Mouse (Mus musculus) MEL (cell line): ENCODE results near the gene Txnrd2. TPM values are rescaled to one million over a fixed set of nuclear protein-coding genes. Genes with fewer than 3 reads are reported as not detected.

Experiments used
- DNase-seq: peaks from one replicate; pipeline ENCODE4 v3.0.0; 2011; ENCODE audit warnings: low read depth, low spot score
- H3K27ac ChIP-seq: 2 replicates; pipeline ENCODE4 v1.5.1; 2012; ENCODE audit warnings: low read depth, mild to moderate bottlenecking, control low read depth, low read length, moderate library complexity; ENCODE audit not compliant: control insufficient read depth
- H3K27me3 ChIP-seq, 2 experiments: fragments of 150-350 bp in 1 of 2; sonication (generic) in 1 of 2; 2 replicates each; pipeline ENCODE4 v1.6.1; 2012; ENCODE audit warnings: low read length in 2 of 2, mild to moderate bottlenecking in 2 of 2, improper control_type of control experiment in 1 of 2, moderate library complexity in 1 of 2; ENCODE audit not compliant: insufficient read depth in 2 of 2, control insufficient read depth in 1 of 2
- H3K36me3 ChIP-seq, 2 experiments: 2 replicates each; pipeline ENCODE4 v1.6.1; 2012 to 2014; ENCODE audit warnings: low read length in 2 of 2, improper control_type of control experiment in 1 of 2, inconsistent platforms in 1 of 2, mild to moderate bottlenecking in 1 of 2; ENCODE audit not compliant: insufficient read depth in 2 of 2, control insufficient read depth in 1 of 2
- H3K4me1 ChIP-seq, 2 experiments: fragments of 150-350 bp in 1 of 2; sonication (generic) in 1 of 2; 2 replicates each; pipeline ENCODE4 v1.6.1; 2012; ENCODE audit warnings: low read length in 2 of 2, improper control_type of control experiment in 1 of 2, mild to moderate bottlenecking in 1 of 2; ENCODE audit not compliant: insufficient read depth in 2 of 2, control insufficient read depth in 1 of 2
- H3K4me3 ChIP-seq, 2 experiments: fragments of 150-350 bp in 1 of 2; sonication (generic) in 1 of 2; 2 replicates each; pipeline ENCODE4 v1.5.1; 2012; ENCODE audit warnings: low read depth in 2 of 2, low read length in 2 of 2, mild to moderate bottlenecking in 2 of 2, moderate library complexity in 2 of 2, control low read depth in 1 of 2, improper control_type of control experiment in 1 of 2; ENCODE audit not compliant: control insufficient read depth in 1 of 2, insufficient read depth in 1 of 2
- H3K79me2 ChIP-seq: 2 replicates; pipeline ENCODE4 v1.6.1; 2012; ENCODE audit warnings: mild to moderate bottlenecking, low read length, moderate library complexity; ENCODE audit not compliant: control insufficient read depth, poor library complexity, insufficient read depth
- H3K9ac ChIP-seq: 2 replicates; pipeline ENCODE4 v1.6.1; 2012; ENCODE audit warnings: low read depth, mild to moderate bottlenecking, control low read depth, low read length, moderate library complexity; ENCODE audit not compliant: control insufficient read depth, poor library complexity, severe bottlenecking
- H3K9me3 ChIP-seq: fragments of 150-350 bp; sonication (generic); replicated peaks from 2 replicates; pipeline ENCODE4 v1.6.1; 2012; ENCODE audit warnings: mild to moderate bottlenecking, low read length, improper control_type of control experiment, moderate library complexity; ENCODE audit not compliant: insufficient read depth
- CHD1 ChIP-seq: IDR thresholded peaks from 2 replicates; pipeline ENCODE4 v1.6.1; 2012; ENCODE audit warnings: low read depth, mild to moderate bottlenecking, inconsistent platforms, low read length, improper control_type of control experiment
- CHD2 ChIP-seq: IDR thresholded peaks from 2 replicates; pipeline ENCODE4 v1.6.1; 2011; ENCODE audit warnings: low read length, improper control_type of control experiment
- CTCF ChIP-seq, 3 experiments: IDR thresholded peaks in 2 of 3; conservative IDR thresholded peaks in 1 of 3; 2 replicates each; pipeline ENCODE4 v1.5.1; 2011 to 2012; ENCODE audit warnings: low read length in 3 of 3, low read depth in 2 of 3, mild to moderate bottlenecking in 2 of 3, improper control_type of control experiment in 1 of 3, inconsistent platforms in 1 of 3, mixed read lengths in 1 of 3, moderate library complexity in 1 of 3; ENCODE audit not compliant: control insufficient read depth in 1 of 3, insufficient read depth in 1 of 3, poor library complexity in 1 of 3, severe bottlenecking in 1 of 3
- E2F4 ChIP-seq: IDR thresholded peaks from 2 replicates; pipeline ENCODE4 v1.6.1; 2011; ENCODE audit warnings: low read depth, low read length, improper control_type of control experiment, borderline replicate concordance
- ELF1 ChIP-seq: IDR thresholded peaks from 2 replicates; pipeline ENCODE4 v1.6.1; 2014; ENCODE audit warnings: low read depth, mild to moderate bottlenecking, inconsistent platforms, low read length, improper control_type of control experiment, moderate library complexity
- EP300 ChIP-seq, 2 experiments: IDR thresholded peaks; 2 replicates each; pipeline ENCODE4 v1.6.1; 2011; ENCODE audit warnings: improper control_type of control experiment in 2 of 2, low read length in 2 of 2, low read depth in 1 of 2, mild to moderate bottlenecking in 1 of 2
- ETS1 ChIP-seq: IDR thresholded peaks from 2 replicates; pipeline ENCODE4 v1.6.1; 2012; ENCODE audit warnings: low read depth, mild to moderate bottlenecking, inconsistent platforms, low read length, improper control_type of control experiment, moderate library complexity
- GABPA ChIP-seq: IDR thresholded peaks from 2 replicates; pipeline ENCODE4 v1.6.1; 2012; ENCODE audit warnings: low read depth, mild to moderate bottlenecking, inconsistent platforms, low read length, improper control_type of control experiment, moderate library complexity
- GATA1 ChIP-seq: IDR thresholded peaks from 2 replicates; pipeline ENCODE4 v1.6.1; 2011; ENCODE audit warnings: low read depth, low read length, improper control_type of control experiment
- HCFC1 ChIP-seq: IDR thresholded peaks from 2 replicates; pipeline ENCODE4 v1.6.1; 2012; ENCODE audit warnings: low read depth, mild to moderate bottlenecking, inconsistent platforms, low read length, improper control_type of control experiment, moderate library complexity
- JUND ChIP-seq: IDR thresholded peaks from 2 replicates; pipeline ENCODE4 v1.6.1; 2011; ENCODE audit warnings: low read depth, mild to moderate bottlenecking, improper control_type of control experiment, low read length
- KAT2A ChIP-seq: conservative IDR thresholded peaks from 2 replicates; pipeline ENCODE4 v1.6.1; 2012; ENCODE audit warnings: low read depth, low read length, improper control_type of control experiment, inconsistent platforms
- MAX ChIP-seq: IDR thresholded peaks from 2 replicates; pipeline ENCODE4 v1.6.1; 2011; ENCODE audit warnings: low read length, improper control_type of control experiment
- MAZ ChIP-seq: IDR thresholded peaks from 2 replicates; pipeline ENCODE4 v1.6.1; 2012; ENCODE audit warnings: low read depth, mild to moderate bottlenecking, inconsistent platforms, low read length, improper control_type of control experiment
- MEF2A ChIP-seq: IDR thresholded peaks from 2 replicates; pipeline ENCODE4 v1.6.1; 2014; ENCODE audit warnings: low read depth, mild to moderate bottlenecking, inconsistent platforms, low read length, improper control_type of control experiment; ENCODE audit not compliant: poor library complexity, insufficient replicate concordance, severe bottlenecking; ENCODE audit errors: extremely low read depth
- MXI1 ChIP-seq: IDR thresholded peaks from 2 replicates; pipeline ENCODE4 v1.6.1; 2011; ENCODE audit warnings: mild to moderate bottlenecking, low read depth, low read length, improper control_type of control experiment
- MYB ChIP-seq: IDR thresholded peaks from 2 replicates; pipeline ENCODE4 v1.6.1; 2011; ENCODE audit warnings: mild to moderate bottlenecking, low read depth, low read length, improper control_type of control experiment
- MYC ChIP-seq: IDR thresholded peaks from 2 replicates; pipeline ENCODE4 v1.6.1; 2011; ENCODE audit warnings: low read depth, mild to moderate bottlenecking, low read length, improper control_type of control experiment, moderate library complexity
- NELFE ChIP-seq: IDR thresholded peaks from 2 replicates; pipeline ENCODE4 v1.6.1; 2011; ENCODE audit warnings: low read depth, low read length, improper control_type of control experiment
- NRF1 ChIP-seq: IDR thresholded peaks from 2 replicates; pipeline ENCODE4 v1.6.1; 2014; ENCODE audit warnings: low read depth, mild to moderate bottlenecking, inconsistent platforms, low read length, improper control_type of control experiment, moderate library complexity; ENCODE audit not compliant: poor library complexity, insufficient read depth, severe bottlenecking
- POLR2A ChIP-seq, 2 experiments: IDR thresholded peaks; 2 replicates each; pipeline ENCODE4 v1.6.1; 2011 to 2012; ENCODE audit warnings: low read length in 2 of 2, mild to moderate bottlenecking in 2 of 2, control low read depth in 1 of 2, improper control_type of control experiment in 1 of 2, low read depth in 1 of 2, moderate library complexity in 1 of 2; ENCODE audit not compliant: control insufficient read depth in 1 of 2, insufficient read depth in 1 of 2, poor library complexity in 1 of 2
- POLR2AphosphoS2 ChIP-seq: IDR thresholded peaks from 2 replicates; pipeline ENCODE4 v1.6.1; 2011; ENCODE audit warnings: low read length, improper control_type of control experiment
- POLR2AphosphoS5 ChIP-seq: IDR thresholded peaks from 2 replicates; pipeline ENCODE4 v1.6.1; 2012; ENCODE audit warnings: low read depth, borderline replicate concordance, mild to moderate bottlenecking, inconsistent platforms, low read length, moderate library complexity, mixed read lengths
- RAD21 ChIP-seq: IDR thresholded peaks from 2 replicates; pipeline ENCODE4 v1.6.1; 2011; ENCODE audit warnings: mild to moderate bottlenecking, low read depth, low read length, improper control_type of control experiment
- RCOR1 ChIP-seq: IDR thresholded peaks from 2 replicates; pipeline ENCODE4 v1.6.1; 2012; ENCODE audit warnings: low read depth, mild to moderate bottlenecking, inconsistent platforms, low read length, improper control_type of control experiment
- SIN3A ChIP-seq: IDR thresholded peaks from 2 replicates; pipeline ENCODE4 v1.6.1; 2012; ENCODE audit warnings: low read length, improper control_type of control experiment, inconsistent platforms
- SMC3 ChIP-seq: IDR thresholded peaks from 2 replicates; pipeline ENCODE4 v1.6.1; 2011; ENCODE audit warnings: low read depth, low read length, improper control_type of control experiment
- TAL1 ChIP-seq: IDR thresholded peaks from 2 replicates; pipeline ENCODE4 v1.6.1; 2012; ENCODE audit warnings: mild to moderate bottlenecking, inconsistent platforms, low read length, moderate library complexity, mixed read lengths
- TBP ChIP-seq: IDR thresholded peaks from 2 replicates; pipeline ENCODE4 v1.8.0; 2011; ENCODE audit warnings: low read depth, low read length, improper control_type of control experiment
- TCF12 ChIP-seq: IDR thresholded peaks from 2 replicates; pipeline ENCODE4 v1.6.1; 2014; ENCODE audit warnings: low read depth, mild to moderate bottlenecking, inconsistent platforms, low read length, improper control_type of control experiment, moderate library complexity
- UBTF ChIP-seq: IDR thresholded peaks from 2 replicates; pipeline ENCODE4 v1.6.1; 2012; ENCODE audit warnings: low read depth, mild to moderate bottlenecking, inconsistent platforms, low read length, improper control_type of control experiment, moderate library complexity, borderline replicate concordance; ENCODE audit not compliant: insufficient read depth
- USF1 ChIP-seq: IDR thresholded peaks from 2 replicates; pipeline ENCODE4 v1.6.1; 2014; ENCODE audit warnings: low read depth, mild to moderate bottlenecking, inconsistent platforms, low read length, improper control_type of control experiment, moderate library complexity
- USF2 ChIP-seq, 2 experiments: IDR thresholded peaks; 2 replicates each; pipeline ENCODE4 v1.6.1; 2011 to 2012; ENCODE audit warnings: improper control_type of control experiment in 2 of 2, low read length in 2 of 2, borderline replicate concordance in 1 of 2, inconsistent platforms in 1 of 2, low read depth in 1 of 2, mild to moderate bottlenecking in 1 of 2; ENCODE audit not compliant: insufficient read depth in 1 of 2
- ZC3H11A ChIP-seq: IDR thresholded peaks from 2 replicates; pipeline ENCODE4 v1.6.1; 2012; ENCODE audit warnings: low read depth, mild to moderate bottlenecking, inconsistent platforms, low read length, improper control_type of control experiment
- ZKSCAN1 ChIP-seq: IDR thresholded peaks from 2 replicates; pipeline ENCODE4 v1.6.1; 2012; ENCODE audit warnings: low read depth, mild to moderate bottlenecking, inconsistent platforms, low read length, improper control_type of control experiment, moderate library complexity
- ZMIZ1 ChIP-seq: IDR thresholded peaks from 2 replicates; pipeline ENCODE4 v1.6.1; 2012; ENCODE audit warnings: low read depth, mild to moderate bottlenecking, inconsistent platforms, low read length, improper control_type of control experiment, moderate library complexity
- ZNF384 ChIP-seq: IDR thresholded peaks from 2 replicates; pipeline ENCODE4 v1.6.1; 2012; ENCODE audit warnings: low read depth, mild to moderate bottlenecking, inconsistent platforms, low read length, improper control_type of control experiment
- polyA plus RNA-seq, 2 experiments: library from polyadenylated mRNA; stranded (reverse) in 1 of 2; unstranded in 1 of 2; fragments of >175 nt in 1 of 2; fragments of >200 nt in 1 of 2; gene quantifications; 2 replicates each; pipeline versions ENCODE4 v1.2.1 to v1.2.4; 2012; ENCODE audit warnings: low replicate concordance in 2 of 2, low read depth in 1 of 2; ENCODE audit not compliant: insufficient read length in 2 of 2, insufficient read depth in 1 of 2, missing spikeins in 1 of 2
- total RNA-seq: library from RNA; depleted of rRNA; stranded (reverse); fragments of 300-350 nt; gene quantifications from 2 replicates; pipeline ENCODE4 v1.2.3, GENCODE M21; 2012

Gene Txnrd2
- total and polyA plus RNA-seq, 3 experiments = 31.2 to 46.8 TPM; not detected in 1

- Histone ChIP-seq H3K9me3 (no peaks in the 10 kb centered on the region), H3K9ac (0 out of 2 replicates have a peak overlapping the region, but pooled peaks have one; percentile 0), H3K36me3 (peaks cover 0 to 26% of the 10 kb centered on the region in 2 experiments), H3K27me3 (no peaks in the 10 kb centered on the region), H3K79me2 (no peaks in the 10 kb centered on the region), H3K27ac (peak overlapping the region; percentile 79), H3K4me3 (peak overlapping the region in 1 of 2 experiments; percentile 7; a peak in 2 of 4 replicates), H3K4me1 (peaks cover 9 to 41% of the 10 kb centered on the region in 2 experiments)
- DNase-seq = peak; percentile 95
- TF ChIP-seq TCF12 = peak; percentile 98
- no peak for TF ChIP-seq SMC3
- TF ChIP-seq USF2 (IDR thresholded peaks at IDR 0.05; ENCODE audit: borderline replicate concordance in 1 of 2, insufficient read depth in 1 of 2, low read depth in 1 of 2, low read length in 2 of 2) = no peak
- TF ChIP-seq USF1 = 0 out of 2 replicates have a peak, but pooled peaks have one; percentile 23
- no peak for TF ChIP-seq ZC3H11A
- TF ChIP-seq ZMIZ1 = 0 out of 2 replicates have a peak, but pooled peaks have one; percentile 53
- TF ChIP-seq MXI1 = no peak; the same call in 1 of the 2 replicates
- TF ChIP-seq EP300 (IDR thresholded peaks at IDR 0.05; ENCODE audit: low read depth in 1 of 2, low read length in 2 of 2) = peak; percentile 97 to 99
- TF ChIP-seq POLR2AphosphoS2 = no peak
- TF ChIP-seq ETS1 = peak; percentile 95
- TF ChIP-seq TAL1 = peak; percentile 96
- TF ChIP-seq ZKSCAN1 = no peak
- peak; percentile 100 for TF ChIP-seq RCOR1
- peak; percentile 72 for TF ChIP-seq MAX
- peak; percentile 37; the same call in 1 of the 2 replicates for TF ChIP-seq CHD2
- peak; percentile 71 for TF ChIP-seq HCFC1
- peak; percentile 90 for TF ChIP-seq MAZ
- no peak for TF ChIP-seq GABPA
- TF ChIP-seq E2F4 = peak; percentile 63; the same call in 1 of the 2 replicates
- no peak for TF ChIP-seq CHD1
- peak; percentile 46; the same call in 1 of the 2 replicates for TF ChIP-seq ZNF384
- TF ChIP-seq MYC = peak; percentile 72
- TF ChIP-seq GATA1 = peak; percentile 97
- TF ChIP-seq MEF2A = no peak
- TF ChIP-seq TBP = no peak
- TF ChIP-seq POLR2AphosphoS5 = no peak
- peak; percentile 78 for TF ChIP-seq JUND
- peak; percentile 79 for TF ChIP-seq NRF1
- no peak for TF ChIP-seq UBTF
- peak in 1 of 2 experiments; percentile 27; a peak in 1 of 4 replicates for TF ChIP-seq POLR2A (IDR thresholded peaks at IDR 0.05; ENCODE audit: control insufficient read depth in 1 of 2, insufficient read depth in 1 of 2, low read depth in 1 of 2, low read length in 2 of 2, poor library complexity in 1 of 2)
- no peak for TF ChIP-seq CTCF (IDR thresholded peaks at IDR 0.05 in 2 of 3, conservative IDR thresholded peaks at IDR 0.05 in 1 of 3; ENCODE audit: control insufficient read depth in 1 of 3, insufficient read depth in 1 of 3, low read depth in 2 of 3, low read length in 3 of 3, poor library complexity in 1 of 3, severe bottlenecking in 1 of 3)
- TF ChIP-seq MYB = peak; percentile 99
- TF ChIP-seq NELFE = peak; percentile 19; the same call in 1 of the 2 replicates
- TF ChIP-seq ELF1 = no peak
- no peak for TF ChIP-seq KAT2A
- TF ChIP-seq SIN3A = peak; percentile 96
- TF ChIP-seq RAD21 = no peak
Measured at GRCm38 (mm10) chr16:18459955-18460370, 33.8 kb downstream of the Txnrd2 start.
